In the genomic region with DNA sequence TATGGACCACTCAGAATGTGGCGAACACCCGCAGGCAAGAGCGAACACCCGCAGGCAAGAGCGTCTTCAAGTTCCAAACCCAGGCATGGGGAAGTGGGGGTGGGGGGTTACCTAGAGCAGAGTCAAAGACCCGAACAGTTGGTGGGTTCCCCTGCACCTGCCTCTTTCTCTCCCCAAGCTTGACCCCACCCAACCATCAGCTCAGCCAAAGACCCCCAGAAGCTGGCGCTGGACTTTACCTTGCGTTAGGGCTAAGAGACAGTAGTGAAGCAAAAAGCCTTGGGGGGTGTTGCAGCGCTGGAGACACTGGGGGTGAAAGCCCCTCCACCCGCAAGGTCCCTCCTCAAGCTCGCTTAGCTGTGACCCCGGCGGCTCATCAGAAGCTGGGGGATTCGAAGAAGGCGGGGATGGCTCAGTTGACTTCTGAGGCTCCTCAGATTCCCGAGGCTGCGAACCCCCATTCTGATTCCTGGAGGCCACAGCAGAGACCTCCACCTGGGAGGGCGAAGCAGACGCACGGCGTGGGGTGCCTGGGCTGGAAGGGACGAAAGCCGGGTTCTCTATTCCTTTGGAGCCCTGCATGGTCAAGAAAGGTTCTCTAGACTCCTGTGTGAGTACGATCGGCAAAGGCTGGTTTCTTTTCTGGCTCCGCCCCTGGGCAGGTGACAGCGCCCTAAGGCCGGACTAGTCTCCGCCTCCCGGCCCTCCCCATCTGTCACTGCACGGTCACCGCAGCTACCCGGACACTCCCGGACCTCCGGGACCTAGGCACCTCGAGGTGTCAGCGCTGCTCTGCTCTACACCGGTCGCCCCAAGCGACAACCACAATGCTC, we compare ENCODE assay signal across 8 mouse cellular contexts. TPM values are rescaled to one million over a fixed set of nuclear protein-coding genes. Genes with fewer than 3 reads are reported as not detected.
DNase-seq lines count a peak whose midpoint lies in the region; ATAC-seq and TF ChIP-seq lines count a peak whose summit lies in the region.

A gene (minus strand): TSS at position 644 of the 833 bp plus-strand sequence.

- TF ChIP-seq CTCF in lung, embryonic 14.5 days (IDR thresholded peaks at IDR 0.05; ENCODE audit: low read depth): no peak

- peaks cover 11% of the 10 kb centered on the region for H3K4me1 ChIP-seq in embryonic facial prominence, embryonic 10.5 days
- H3K4me1 ChIP-seq in hindbrain, embryonic 12.5 days: peaks cover 9% of the 10 kb centered on the region
- H3K4me1 ChIP-seq in lung, embryonic 14.5 days (ENCODE audit: insufficient read depth): peaks cover 5% of the 10 kb centered on the region; the same call in 1 of the 2 replicates

- DNase-seq in 3134 (ENCODE audit: extremely low read depth, insufficient read length, low spot score) (peak; percentile 9), R1 (ENCODE audit: low read depth, low spot score) (peak; percentile 86)
- DNase-seq in embryonic facial prominence, embryonic 10.5 days (ENCODE audit: low spot score): peak; percentile 44
- peak; percentile 22 for DNase-seq in layer of hippocampus, adult 9-11 months
- DNase-seq in lung, embryonic 14.5 days: peak; percentile 68
- DNase-seq in gastrocnemius, postnatal 14 days: no peak

- H3K27me3 ChIP-seq in embryonic facial prominence, embryonic 10.5 days (replicated peaks; ENCODE audit: low read depth, poor library complexity, severe bottlenecking): peaks cover 28% of the 10 kb centered on the region
- H3K27me3 ChIP-seq in hindbrain, embryonic 12.5 days: peaks cover 12% of the 10 kb centered on the region; the same call in 1 of the 2 replicates
- peaks cover 8% of the 10 kb centered on the region; the same call in 1 of the 2 replicates for H3K27me3 ChIP-seq in lung, embryonic 14.5 days (ENCODE audit: insufficient read depth, low read length)

- H3K4me2 ChIP-seq in hindbrain, embryonic 12.5 days (replicated peaks): peak within 1 kb of the TSS; percentile 94
- peak within 1 kb of the TSS; percentile 83 for H3K4me2 ChIP-seq in lung, embryonic 14.5 days

- peak within 1 kb of the TSS; percentile 63 for H3K4me3 ChIP-seq in embryonic facial prominence, embryonic 10.5 days
- H3K4me3 ChIP-seq in hindbrain, embryonic 12.5 days: peak within 1 kb of the TSS; percentile 51
- H3K4me3 ChIP-seq in lung, embryonic 14.5 days (ENCODE audit: low read depth, low read length): peak within 1 kb of the TSS; percentile 45

- intact Hi-C loops in gastrocnemius, postnatal 14 days (cut with DNase I; ENCODE audit: low total_unique reads): no loop called here

- no peaks in the 10 kb centered on the region for H3K9me3 ChIP-seq in embryonic facial prominence, embryonic 10.5 days
- H3K9me3 ChIP-seq in hindbrain, embryonic 12.5 days (replicated peaks): no peaks in the 10 kb centered on the region
- H3K9me3 ChIP-seq in lung, embryonic 14.5 days (ENCODE audit: low read depth, low read length): no peaks in the 10 kb centered on the region

- peak within 1 kb of the TSS; percentile 54 for H3K9ac ChIP-seq in hindbrain, embryonic 12.5 days
- H3K9ac ChIP-seq in lung, embryonic 14.5 days: peak within 1 kb of the TSS; percentile 38; the same call in 1 of the 2 replicates

- WGBS in embryonic facial prominence, embryonic 10.5 days: 2% methylated on average over 40 of the region's 40 CpGs
- WGBS in hindbrain, embryonic 12.5 days: 2% methylated on average over 40 of the region's 40 CpGs
- 1% methylated on average over 40 of the region's 40 CpGs for WGBS in lung, embryonic 14.5 days

- no peak within 1 kb of the TSS for H3K27ac ChIP-seq in embryonic facial prominence, embryonic 10.5 days (replicated peaks)
- H3K27ac ChIP-seq in hindbrain, embryonic 12.5 days: no peak within 1 kb of the TSS
- no peak within 1 kb of the TSS for H3K27ac ChIP-seq in lung, embryonic 14.5 days (ENCODE audit: low read depth)

- peak; percentile 83 for ATAC-seq in hindbrain, embryonic 12.5 days (ENCODE audit: low FRiP score)
- ATAC-seq in lung, embryonic 14.5 days (ENCODE audit: insufficient read depth): peak; percentile 91
- ATAC-seq in neutrophil, adult 5-6 weeks (ENCODE audit: extremely low read depth, insufficient number of reproducible peaks, low FRiP score, poor library complexity, severe bottlenecking): peak; percentile 98

- no peaks in the 10 kb centered on the region for H3K36me3 ChIP-seq in embryonic facial prominence, embryonic 10.5 days (replicated peaks)
- no peaks in the 10 kb centered on the region for H3K36me3 ChIP-seq in hindbrain, embryonic 12.5 days
- no peaks in the 10 kb centered on the region for H3K36me3 ChIP-seq in lung, embryonic 14.5 days (ENCODE audit: insufficient read depth)

RNA-seq across cellular contexts. Expression of the gene that starts here (rescaled TPM):
- polyA plus RNA-seq in embryonic facial prominence, embryonic 10.5 days (2016; fragmentation: Nextera tagmentation; extraction: Ambion mirVana): 0.10 and 0.17 TPM in 2 replicates
- 0.05 and 0.08 TPM in 2 replicates for polyA plus RNA-seq in hindbrain, embryonic 12.5 days (2016; fragmentation: Nextera tagmentation; extraction: Ambion mirVana)
- 4.7 and 5.4 TPM in 2 replicates for polyA plus RNA-seq in lung, embryonic 14.5 days (2014; fragmentation: Nextera tagmentation; extraction: Ambion mirVana)
- 8.6 and 9.3 TPM in 2 replicates for total RNA-seq in neutrophil, adult 5-6 weeks (2017)
- total RNA-seq in gastrocnemius, postnatal 14 days (2021): not detected

Comparison
In these comparisons a context has a peak if more than half of its experiments do, and no peak if none do; other contexts are left out.
1. Peak in DNase-seq and H3K4me3 ChIP-seq in embryonic facial prominence, embryonic 10.5 days; RNA of the gene not detected or under 1 TPM.
2. Peak in ATAC-seq, H3K4me3 ChIP-seq, H3K9ac ChIP-seq and H3K4me2 ChIP-seq in hindbrain, embryonic 12.5 days; RNA of the gene not detected or under 1 TPM.